Mouse (Mus musculus) neural tube, embryonic 14.5 days (tissue): ENCODE measurements around the gene Cnga2. TPM values are rescaled to one million over a fixed set of nuclear protein-coding genes. Genes with fewer than 3 reads are reported as not detected.

Experiments
- ATAC-seq: fragments of 200-750 bp; cut with Nextera tagmentation; 2 replicates; pipeline ENCODE4 v1.8.0; 2017; ENCODE audit warnings: low read depth, mild to moderate bottlenecking, moderate TSS enrichment, moderate library complexity
- H3K27ac ChIP-seq: fragments of 300-500 bp; sonication (generic); 2 replicates; pipeline ENCODE4 v1.5.1; 2014; ENCODE audit warnings: low read depth, mild to moderate bottlenecking, control low read depth, low read length, moderate library complexity, mixed read lengths
- H3K27me3 ChIP-seq: fragments of 300-500 bp; sonication (generic); 2 replicates; pipeline ENCODE4 v1.6.1; 2014; ENCODE audit warnings: low read length; ENCODE audit not compliant: control insufficient read depth, insufficient read depth
- H3K36me3 ChIP-seq: fragments of 300-500 bp; sonication (generic); 2 replicates; pipeline ENCODE4 v1.6.1; 2014; ENCODE audit warnings: low read length, mixed read lengths; ENCODE audit not compliant: control insufficient read depth, insufficient read depth
- H3K4me1 ChIP-seq: fragments of 300-500 bp; sonication (generic); 2 replicates; pipeline ENCODE4 v1.6.1; 2014; ENCODE audit warnings: low read length; ENCODE audit not compliant: control insufficient read depth, insufficient read depth
- H3K4me2 ChIP-seq: fragments of 300-500 bp; sonication (generic); 2 replicates; pipeline ENCODE4 v1.6.1; 2014; ENCODE audit warnings: mild to moderate bottlenecking, low read depth, low read length, control low read depth
- H3K4me3 ChIP-seq: fragments of 300-500 bp; sonication (generic); 2 replicates; pipeline ENCODE4 v1.5.1; 2014; ENCODE audit warnings: low read depth, low read length, control low read depth, mixed read lengths
- H3K9ac ChIP-seq: fragments of 300-500 bp; sonication (generic); replicated peaks from 2 replicates; pipeline ENCODE4 v1.6.1; 2014; ENCODE audit warnings: low read depth, mild to moderate bottlenecking, control low read depth, low read length, mixed read lengths
- H3K9me3 ChIP-seq: fragments of 300-500 bp; sonication (generic); 2 replicates; pipeline ENCODE4 v1.6.1; 2016; ENCODE audit warnings: low read length; ENCODE audit not compliant: control insufficient read depth
- WGBS: fragments of 180-500 bp; shearing (Covaris S2); extraction: QIAGEN DNeasy Blood & Tissue Kit; methylation state at CpG from one replicate; pipeline ENCODE4 v1.1.7; 2014; 5-methylcytosine and 5-hydroxymethylcytosine counted together
- polyA plus RNA-seq: library from polyadenylated mRNA; unstranded; fragments of >200 nt; fragmentation: Nextera tagmentation; extraction: Ambion mirVana; gene quantifications from 2 replicates; pipeline ENCODE4 v1.2.1, GENCODE M21; 2014

Cnga2 gene
- polyA plus RNA-seq, 1 experiment from 2014 or later: 0.15 TPM

DNA sequence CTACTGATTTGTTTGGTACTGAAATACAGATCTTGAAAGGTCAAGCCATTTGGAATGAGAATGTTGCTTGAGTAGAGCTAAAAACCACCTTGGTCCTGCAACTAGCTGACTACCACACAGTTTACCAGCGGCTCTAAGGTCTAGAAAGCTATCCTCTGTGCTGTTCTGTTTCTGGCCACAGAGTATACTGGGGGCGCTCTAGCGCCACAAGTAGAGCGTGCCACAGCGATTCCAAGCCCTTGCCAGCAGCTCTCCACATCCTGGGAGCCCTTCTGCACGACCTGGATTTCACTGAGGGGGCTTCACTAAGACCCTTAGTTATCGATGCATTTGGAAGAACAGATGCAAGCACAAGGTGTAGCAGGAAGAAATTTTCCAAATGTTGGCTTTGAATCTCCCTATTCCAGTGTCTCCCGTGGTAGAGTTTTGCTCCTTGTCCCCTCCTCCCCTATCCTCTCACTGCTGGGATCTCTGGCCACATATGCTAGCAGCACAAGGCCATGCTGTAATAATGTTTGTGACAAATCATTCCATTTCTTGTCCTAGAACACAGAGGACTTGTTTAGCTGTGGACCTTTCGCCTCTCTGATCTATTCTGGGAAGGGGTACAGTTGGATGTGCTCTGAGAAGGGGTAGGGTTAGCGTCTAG, 31.2 kb downstream of the Cnga2 start:
- ATAC-seq: peak; percentile 81; the same call in 1 of the 2 replicates
- Histone ChIP-seq H3K9ac (no peak overlapping the region), H3K4me2 (no peak overlapping the region), H3K27ac (no peak overlapping the region), H3K4me3 (no peak overlapping the region), H3K27me3 (no peaks in the 10 kb centered on the region), H3K9me3 (no peaks in the 10 kb centered on the region), H3K36me3 (no peaks in the 10 kb centered on the region), H3K4me1 (no peaks in the 10 kb centered on the region)
- WGBS: 43% methylated on average over 10 of the region's 10 CpGs

- H3K9me3 ChIP-seq: no peaks in the 10 kb centered on the region
- WGBS: 79% methylated on average over 3 of the region's 3 CpGs
Observed at GRCm38 (mm10) chrX:72023542-72023941, 31.9 kb downstream of the Cnga2 start.

GRCm38 (mm10) chrX:72044056-72044455, 52.4 kb downstream of the Cnga2 start:
- WGBS: 73% methylated on average over 3 of the region's 3 CpGs
- no peak for ATAC-seq

More at GRCm38 (mm10) chrX:72023542-72023941, 31.9 kb downstream of the Cnga2 start:
- H3K4me2 ChIP-seq: no peak overlapping the region
- no peaks in the 10 kb centered on the region for H3K4me1 ChIP-seq
- H3K4me3 ChIP-seq: no peak overlapping the region
- no peaks in the 10 kb centered on the region for H3K36me3 ChIP-seq
- ATAC-seq: no peak
- no peak overlapping the region for H3K27ac ChIP-seq
- no peaks in the 10 kb centered on the region for H3K27me3 ChIP-seq
- H3K9ac ChIP-seq: no peak overlapping the region

DNA sequence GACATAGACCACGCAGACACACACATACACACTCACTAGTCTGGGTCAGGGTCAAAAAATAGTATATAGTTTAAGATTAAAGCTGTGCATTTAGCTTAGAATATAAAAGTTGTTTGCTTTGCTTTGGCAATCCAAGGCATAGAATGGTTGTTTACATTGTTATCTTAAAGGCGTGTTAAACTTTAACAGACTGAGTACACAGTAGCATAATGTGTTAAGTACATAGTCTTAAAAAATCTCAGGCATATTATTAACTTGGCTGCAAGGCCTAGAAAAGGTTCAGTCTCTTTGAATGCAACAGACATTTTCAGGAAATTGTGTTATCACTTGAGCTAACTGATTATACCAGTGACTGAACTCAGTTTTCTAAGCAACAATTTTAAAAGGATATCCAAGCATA, 56.3 kb downstream of the Cnga2 start:
- Histone ChIP-seq H3K4me3 (no peak overlapping the region), H3K27ac (no peak overlapping the region), H3K36me3 (no peaks in the 10 kb centered on the region), H3K4me2 (no peak overlapping the region), H3K4me1 (no peaks in the 10 kb centered on the region), H3K27me3 (no peaks in the 10 kb centered on the region), H3K9me3 (no peaks in the 10 kb centered on the region), H3K9ac (no peak overlapping the region)
- no peak for ATAC-seq
- WGBS: 90% methylated on average over 2 of the region's 2 CpGs

More at GRCm38 (mm10) chrX:72044056-72044455, 52.4 kb downstream of the Cnga2 start:
- no peaks in the 10 kb centered on the region for H3K4me1 ChIP-seq
- H3K27ac ChIP-seq: no peak overlapping the region
- no peaks in the 10 kb centered on the region for H3K36me3 ChIP-seq
- no peak overlapping the region for H3K9ac ChIP-seq
- H3K4me3 ChIP-seq: no peak overlapping the region
- no peaks in the 10 kb centered on the region for H3K9me3 ChIP-seq
- no peaks in the 10 kb centered on the region for H3K27me3 ChIP-seq
- no peak overlapping the region for H3K4me2 ChIP-seq

Other genes with a start within 250 kb of the Cnga2 start
- gene Vma21, start 175.9 kb upstream of the Cnga2 start, polyA plus RNA-seq: 46.4 and 46.8 TPM in 2 replicates
- 0.27 and 0.42 TPM in 2 replicates for gene Gm1141, start 70.8 kb upstream of the Cnga2 start, polyA plus RNA-seq
- 11.6 and 14.7 TPM in 2 replicates for gene Prrg3, start 29.2 kb upstream of the Cnga2 start, polyA plus RNA-seq
- gene Fate1, start 18.9 kb upstream of the Cnga2 start, polyA plus RNA-seq: 0.31 TPM in 1 of 2 replicates, not detected in the other
- gene Magea4, start 230.2 kb downstream of the Cnga2 start, polyA plus RNA-seq: not detected in 2 replicates